8 mouse cellular contexts compared by ENCODE assay signal in genomic region chr19:5460465-5460911, GRCm38 (mm10). TPM values are rescaled to one million over a fixed set of nuclear protein-coding genes. Genes with fewer than 3 reads are reported as not detected.
DNase-seq lines count a peak whose midpoint lies in the region; ATAC-seq lines count a peak whose summit lies in the region.

TSS of gene Fibp (plus strand) at chr19:5460615.

- H3K4me2 ChIP-seq in heart, embryonic 11.5 days, result peak within 1 kb of the TSS; percentile 96
- H3K4me2 ChIP-seq in kidney, embryonic 16.5 days (replicated peaks; ENCODE audit: low read depth, low read length), result peak within 1 kb of the TSS; percentile 94
- peak within 1 kb of the TSS; percentile 97 for H3K4me2 ChIP-seq in liver, embryonic 11.5 days
- peak within 1 kb of the TSS; percentile 90 for H3K4me2 ChIP-seq in stomach, embryonic 14.5 days (replicated peaks; ENCODE audit: low read depth, low read length)

- H3K4me1 ChIP-seq in heart, embryonic 11.5 days (ENCODE audit: control insufficient read depth, insufficient read depth, low read length), result peaks cover 27% of the 10 kb centered on the region
- peaks cover 32% of the 10 kb centered on the region for H3K4me1 ChIP-seq in kidney, embryonic 16.5 days (ENCODE audit: insufficient read depth, low read length)
- H3K4me1 ChIP-seq in liver, embryonic 11.5 days (replicated peaks; ENCODE audit: control insufficient read depth, insufficient read depth, low read length), result peaks cover 27% of the 10 kb centered on the region
- peaks cover 27% of the 10 kb centered on the region for H3K4me1 ChIP-seq in stomach, embryonic 14.5 days (ENCODE audit: control insufficient read depth, insufficient read depth, low read length)

- H3K27me3 ChIP-seq in heart, embryonic 11.5 days (ENCODE audit: control insufficient read depth, insufficient read depth, low read length), result no peaks in the 10 kb centered on the region
- no peaks in the 10 kb centered on the region for H3K27me3 ChIP-seq in kidney, embryonic 16.5 days (ENCODE audit: insufficient read depth, low read length)
- H3K27me3 ChIP-seq in liver, embryonic 11.5 days (replicated peaks; ENCODE audit: control insufficient read depth, insufficient read depth, low read length), result no peaks in the 10 kb centered on the region
- H3K27me3 ChIP-seq in stomach, embryonic 14.5 days (ENCODE audit: control insufficient read depth, insufficient read depth, low read length), result no peaks in the 10 kb centered on the region

- peak within 1 kb of the TSS; percentile 87 for H3K9ac ChIP-seq in heart, embryonic 11.5 days (ENCODE audit: low read depth, low read length)
- peak within 1 kb of the TSS; percentile 86 for H3K9ac ChIP-seq in kidney, embryonic 16.5 days (replicated peaks; ENCODE audit: low read length)
- H3K9ac ChIP-seq in liver, embryonic 11.5 days (ENCODE audit: low read depth, low read length), result peak within 1 kb of the TSS; percentile 88
- H3K9ac ChIP-seq in stomach, embryonic 14.5 days (replicated peaks; ENCODE audit: low read depth, low read length), result peak within 1 kb of the TSS; percentile 61

- no peaks in the 10 kb centered on the region for H3K9me3 ChIP-seq in heart, embryonic 11.5 days (replicated peaks; ENCODE audit: control insufficient read depth, low read length)
- no peaks in the 10 kb centered on the region for H3K9me3 ChIP-seq in kidney, embryonic 16.5 days (ENCODE audit: low read length)
- H3K9me3 ChIP-seq in liver, embryonic 11.5 days (ENCODE audit: control insufficient read depth, low read length), result no peaks in the 10 kb centered on the region
- no peaks in the 10 kb centered on the region for H3K9me3 ChIP-seq in stomach, embryonic 14.5 days (ENCODE audit: control insufficient read depth, low read depth, low read length)

- WGBS in heart, embryonic 11.5 days (ENCODE audit: insufficient replicate concordance), result under 1% methylated on average over 32 of the region's 32 CpGs
- WGBS in kidney, embryonic 16.5 days, result under 1% methylated on average over 32 of the region's 32 CpGs
- WGBS in liver, embryonic 11.5 days, result under 1% methylated on average over 32 of the region's 32 CpGs
- under 1% methylated on average over 32 of the region's 32 CpGs for WGBS in stomach, embryonic 14.5 days

- peak; percentile 77 for ATAC-seq in erythroblast, adult 5-6 weeks (replicated peaks; ENCODE audit: low FRiP score, poor library complexity, severe bottlenecking)
- ATAC-seq in heart, embryonic 11.5 days (replicated peaks; ENCODE audit: insufficient number of reproducible peaks, low FRiP score, low TSS enrichment), result peak; percentile 53; the same call in 1 of the 2 replicates
- peak; percentile 43 for ATAC-seq in kidney, embryonic 16.5 days (ENCODE audit: low FRiP score, low TSS enrichment)
- ATAC-seq in liver, embryonic 11.5 days (replicated peaks; ENCODE audit: low FRiP score), result peak; percentile 72
- peak; percentile 54 for ATAC-seq in stomach, embryonic 14.5 days (ENCODE audit: insufficient number of reproducible peaks, insufficient read depth, low FRiP score, low read depth)

- peak within 1 kb of the TSS; percentile 43 for H3K27ac ChIP-seq in heart, embryonic 11.5 days (ENCODE audit: low read depth, low read length)
- H3K27ac ChIP-seq in kidney, embryonic 16.5 days (ENCODE audit: low read length), result peak within 1 kb of the TSS; percentile 74; the same call in 1 of the 2 replicates
- H3K27ac ChIP-seq in liver, embryonic 11.5 days (ENCODE audit: low read depth, low read length), result peak within 1 kb of the TSS; percentile 56
- H3K27ac ChIP-seq in stomach, embryonic 14.5 days (ENCODE audit: low read length), result peak within 1 kb of the TSS; percentile 62

- H3K4me3 ChIP-seq in heart, embryonic 11.5 days (ENCODE audit: low read depth, low read length), result peak within 1 kb of the TSS; percentile 79
- H3K4me3 ChIP-seq in kidney, embryonic 16.5 days (ENCODE audit: low read length), result peak within 1 kb of the TSS; percentile 79
- H3K4me3 ChIP-seq in liver, embryonic 11.5 days (ENCODE audit: low read depth, low read length), result peak within 1 kb of the TSS; percentile 87
- H3K4me3 ChIP-seq in stomach, embryonic 14.5 days (ENCODE audit: low read depth, low read length), result peak within 1 kb of the TSS; percentile 86

- H3K36me3 ChIP-seq in heart, embryonic 11.5 days (ENCODE audit: control insufficient read depth, insufficient read depth, low read length), result peaks cover 4% of the 10 kb centered on the region
- H3K36me3 ChIP-seq in kidney, embryonic 16.5 days (ENCODE audit: insufficient read depth, low read length), result peaks cover 26% of the 10 kb centered on the region; the same call in 1 of the 2 replicates
- H3K36me3 ChIP-seq in liver, embryonic 11.5 days (ENCODE audit: control insufficient read depth, insufficient read depth, low read length), result peaks cover 5% of the 10 kb centered on the region; the same call in 1 of the 2 replicates
- H3K36me3 ChIP-seq in stomach, embryonic 14.5 days (ENCODE audit: control insufficient read depth, insufficient read depth, low read length), result peaks cover 31% of the 10 kb centered on the region

- DNase-seq in B cell, adult 2 months, result peak; percentile 92 to 93
- DNase-seq in brain, adult 2 months (ENCODE audit: low read depth, low spot score), result peak; percentile 95
- peak; percentile 90 for DNase-seq in liver, embryonic 11.5 days (ENCODE audit: low spot score)
- DNase-seq in naive thymus-derived CD4-positive, alpha-beta T cell, adult 2 months (ENCODE audit: low read depth), result peak; percentile 88

RNA-seq across cellular contexts. Expression of gene Fibp, which starts in this region (rescaled TPM):
- total RNA-seq in erythroblast, adult 5-6 weeks (2015; ENCODE audit: low replicate concordance), result 13.2 and 15.2 TPM in 2 replicates
- 17.6 and 19.0 TPM in 2 replicates for total RNA-seq in erythroblast, adult 5-6 weeks (2017; ENCODE audit: low replicate concordance)
- 73.6 and 79.8 TPM in 2 replicates for polyA plus RNA-seq in heart, embryonic 11.5 days (2014; fragmentation: Nextera tagmentation; extraction: Ambion mirVana)
- polyA plus RNA-seq in kidney, embryonic 16.5 days (2015; fragmentation: Nextera tagmentation; extraction: Ambion mirVana), result 129 and 138 TPM in 2 replicates
- 60.9 and 66.7 TPM in 2 replicates for polyA plus RNA-seq in liver, embryonic 11.5 days (2014; fragmentation: Nextera tagmentation; extraction: Ambion mirVana)
- 126 and 130 TPM in 2 replicates for polyA plus RNA-seq in stomach, embryonic 14.5 days (2014; fragmentation: Nextera tagmentation; extraction: Ambion mirVana)

Comparison
In these comparisons a context has a peak if more than half of its experiments do, and no peak if none do; other contexts are left out.
1. Peak in every context shown above with its lines: DNase-seq, ATAC-seq, H3K4me3 ChIP-seq and H3K27ac ChIP-seq.